Mouse (Mus musculus): ENCODE measurements at regions not wholly inside any gene's neighbourhood (a gene's known extent, or its start where the extent isn't known, plus 50 kb on each side); places are given as distances from the start of the nearest gene placed in this dataset.

GRCm38 (mm10) chr9:102782926-102783850 lies 51.5 kb upstream of the Ryk start:
- no peak overlapping the region for H3K4me2 ChIP-seq
- 52% methylated on average over 25 of the region's 25 CpGs for WGBS
- H3K9ac ChIP-seq: no peak overlapping the region
- no peaks in the 10 kb centered on the region for H3K36me3 ChIP-seq (ENCODE audit: insufficient read depth)
- no peaks in the 10 kb centered on the region for H3K9me3 ChIP-seq (ENCODE audit: low read depth, low read length)
- H3K4me3 ChIP-seq (ENCODE audit: low read depth, low read length): no peak overlapping the region
- peak overlapping the region; percentile 5; the same call in 1 of the 2 replicates for H3K27ac ChIP-seq (ENCODE audit: low read depth)
- no peaks in the 10 kb centered on the region for H3K27me3 ChIP-seq (ENCODE audit: insufficient read depth, low read length)
- no peak for DNase-seq
- peaks cover 28% of the 10 kb centered on the region for H3K4me1 ChIP-seq (ENCODE audit: insufficient read depth)
- no peak for ATAC-seq (ENCODE audit: insufficient read depth)
- TF ChIP-seq CTCF (IDR thresholded peaks at IDR 0.05; ENCODE audit: low read depth): no peak

- ATAC-seq (ENCODE audit: insufficient read depth): peak; percentile 80
- 8% methylated on average over 10 of the region's 10 CpGs for WGBS
- Histone ChIP-seq H3K4me1 (ENCODE audit: insufficient read depth) (peaks cover 17% of the 10 kb centered on the region), H3K4me2 (0 out of 2 replicates have a peak overlapping the region, but pooled peaks have one; percentile 5), H3K4me3 (ENCODE audit: low read depth, low read length) (no peak overlapping the region), H3K27ac (ENCODE audit: low read depth) (no peak overlapping the region), H3K9ac (no peak overlapping the region), H3K36me3 (ENCODE audit: insufficient read depth) (no peaks in the 10 kb centered on the region), H3K27me3 (ENCODE audit: insufficient read depth, low read length) (no peaks in the 10 kb centered on the region), H3K9me3 (ENCODE audit: low read depth, low read length) (no peaks in the 10 kb centered on the region)
- DNase-seq: peak; percentile 96
- peak; percentile 99 for TF ChIP-seq CTCF (IDR thresholded peaks at IDR 0.05; ENCODE audit: low read depth)
These were observed 50.2 kb upstream of the Ryk start for GRCm38 (mm10) chr9:102784329-102785026.
